Mouse (Mus musculus): Measurements from ENCODE around the gene Dcaf5. TPM values are rescaled to one million over a fixed set of nuclear protein-coding genes. Genes with fewer than 3 reads are reported as not detected.

The Dcaf5 gene
- total and polyA plus RNA-seq, 2 experiments from 2014 or later: 19.6 to 55.5 TPM

GRCm38 (mm10) chr12:80319062-80319461 is 117.3 kb downstream of the Dcaf5 start:
- Histone ChIP-seq H3K9ac (replicated peaks; ENCODE audit: low read length) (no peak overlapping the region), H3K4me2 (ENCODE audit: low read depth, low read length) (no peak overlapping the region), H3K27me3 (ENCODE audit: insufficient read depth, low read length) (no peaks in the 10 kb centered on the region), H3K36me3 (ENCODE audit: insufficient read depth, low read length) (no peaks in the 10 kb centered on the region), H3K27ac (no peak overlapping the region), H3K4me3 (ENCODE audit: low read length) (no peak overlapping the region), H3K9me3 (ENCODE audit: low read length) (no peaks in the 10 kb centered on the region), H3K4me1 (ENCODE audit: insufficient read depth, low read length) (no peaks in the 10 kb centered on the region)
- TF ChIP-seq CTCF (IDR thresholded peaks at IDR 0.05; ENCODE audit: low read depth): no peak
- ATAC-seq (no peak), DNase-seq (ENCODE audit: low spot score) (no peak)
- 80% methylated on average over 2 of the region's 2 CpGs for WGBS

GRCm38 (mm10) chr12:80315321-80315720 is 121.1 kb downstream of the Dcaf5 start:
- H3K36me3 ChIP-seq (ENCODE audit: insufficient read depth, low read length): no peaks in the 10 kb centered on the region
- H3K4me2 ChIP-seq (ENCODE audit: low read depth, low read length): no peak overlapping the region
- H3K9me3 ChIP-seq (ENCODE audit: low read length): no peaks in the 10 kb centered on the region
- TF ChIP-seq CTCF (IDR thresholded peaks at IDR 0.05; ENCODE audit: low read depth): no peak
- H3K27me3 ChIP-seq (ENCODE audit: insufficient read depth, low read length): no peaks in the 10 kb centered on the region
- H3K4me1 ChIP-seq (ENCODE audit: insufficient read depth, low read length): no peaks in the 10 kb centered on the region
- ATAC-seq (no peak), DNase-seq (ENCODE audit: low spot score) (no peak)
- 93% methylated on average over 2 of the region's 2 CpGs for WGBS
- no peak overlapping the region for H3K4me3 ChIP-seq (ENCODE audit: low read length)
- no peak overlapping the region for H3K9ac ChIP-seq (replicated peaks; ENCODE audit: low read length)
- no peak overlapping the region for H3K27ac ChIP-seq

- H3K4me1 ChIP-seq (ENCODE audit: insufficient read depth, low read length): no peaks in the 10 kb centered on the region
- no peak overlapping the region for H3K4me2 ChIP-seq (ENCODE audit: low read depth, low read length)
- no peak for DNase-seq (ENCODE audit: low spot score)
- TF ChIP-seq CTCF (IDR thresholded peaks at IDR 0.05; ENCODE audit: low read depth): no peak
- H3K27ac ChIP-seq: no peak overlapping the region
- no peaks in the 10 kb centered on the region for H3K9me3 ChIP-seq (ENCODE audit: low read length)
- no peak overlapping the region for H3K9ac ChIP-seq (replicated peaks; ENCODE audit: low read length)
- WGBS: 79% methylated on average over 3 of the region's 3 CpGs
- ATAC-seq: no peak
- H3K36me3 ChIP-seq (ENCODE audit: insufficient read depth, low read length): no peaks in the 10 kb centered on the region
- no peaks in the 10 kb centered on the region for H3K27me3 ChIP-seq (ENCODE audit: insufficient read depth, low read length)
- no peak overlapping the region for H3K4me3 ChIP-seq (ENCODE audit: low read length)
Measured at GRCm38 (mm10) chr12:80311959-80312669, 124.3 kb downstream of the Dcaf5 start.

GRCm38 (mm10) chr12:80307556-80307955 is 128.8 kb downstream of the Dcaf5 start:
- Histone ChIP-seq H3K4me2 (ENCODE audit: low read depth, low read length) (no peak overlapping the region), H3K9me3 (ENCODE audit: low read length) (peaks cover 3% of the 10 kb centered on the region; the same call in 1 of the 2 replicates), H3K4me3 (ENCODE audit: low read length) (no peak overlapping the region), H3K9ac (replicated peaks; ENCODE audit: low read length) (no peak overlapping the region), H3K36me3 (ENCODE audit: insufficient read depth, low read length) (no peaks in the 10 kb centered on the region), H3K27ac (no peak overlapping the region), H3K4me1 (ENCODE audit: insufficient read depth, low read length) (no peaks in the 10 kb centered on the region), H3K27me3 (ENCODE audit: insufficient read depth, low read length) (no peaks in the 10 kb centered on the region)
- WGBS: 82% methylated on average over 3 of the region's 3 CpGs
- ATAC-seq (no peak), DNase-seq (ENCODE audit: low spot score) (no peak)
- TF ChIP-seq CTCF (IDR thresholded peaks at IDR 0.05; ENCODE audit: low read depth): no peak

- WGBS: 90% methylated on average over 3 of the region's 3 CpGs
- no peak overlapping the region for H3K4me3 ChIP-seq (ENCODE audit: low read length)
- no peaks in the 10 kb centered on the region for H3K36me3 ChIP-seq (ENCODE audit: insufficient read depth, low read length)
- peaks cover 3% of the 10 kb centered on the region; the same call in 1 of the 2 replicates for H3K9me3 ChIP-seq (ENCODE audit: low read length)
- no peak for ATAC-seq
- H3K9ac ChIP-seq (replicated peaks; ENCODE audit: low read length): no peak overlapping the region
- H3K4me2 ChIP-seq (ENCODE audit: low read depth, low read length): no peak overlapping the region
- TF ChIP-seq CTCF (IDR thresholded peaks at IDR 0.05; ENCODE audit: low read depth): no peak
- no peaks in the 10 kb centered on the region for H3K4me1 ChIP-seq (ENCODE audit: insufficient read depth, low read length)
- no peaks in the 10 kb centered on the region for H3K27me3 ChIP-seq (ENCODE audit: insufficient read depth, low read length)
- no peak overlapping the region for H3K27ac ChIP-seq
- DNase-seq (ENCODE audit: low spot score): no peak
Measured at GRCm38 (mm10) chr12:80304518-80304917, 131.9 kb downstream of the Dcaf5 start.

GRCm38 (mm10) chr12:80300833-80301456 is 135.5 kb downstream of the Dcaf5 start:
- Histone ChIP-seq H3K4me1 (ENCODE audit: insufficient read depth, low read length) (no peaks in the 10 kb centered on the region), H3K27me3 (ENCODE audit: insufficient read depth, low read length) (no peaks in the 10 kb centered on the region), H3K36me3 (ENCODE audit: insufficient read depth, low read length) (no peaks in the 10 kb centered on the region), H3K9ac (replicated peaks; ENCODE audit: low read length) (no peak overlapping the region), H3K4me3 (ENCODE audit: low read length) (no peak overlapping the region), H3K9me3 (ENCODE audit: low read length) (peaks cover 3% of the 10 kb centered on the region; the same call in 1 of the 2 replicates), H3K27ac (no peak overlapping the region), H3K4me2 (ENCODE audit: low read depth, low read length) (no peak overlapping the region)
- no peak for DNase-seq (ENCODE audit: low spot score)
- WGBS: 70% methylated on average over 9 of the region's 9 CpGs
- TF ChIP-seq CTCF (IDR thresholded peaks at IDR 0.05; ENCODE audit: low read depth): no peak
- no peak for ATAC-seq

GRCm38 (mm10) chr12:80298714-80299113 is 137.7 kb downstream of the Dcaf5 start:
- no peak overlapping the region for H3K4me2 ChIP-seq (ENCODE audit: low read depth, low read length)
- H3K27ac ChIP-seq: no peak overlapping the region
- TF ChIP-seq CTCF (IDR thresholded peaks at IDR 0.05; ENCODE audit: low read depth): no peak
- no peaks in the 10 kb centered on the region for H3K27me3 ChIP-seq (ENCODE audit: insufficient read depth, low read length)
- H3K9ac ChIP-seq (replicated peaks; ENCODE audit: low read length): no peak overlapping the region
- no peak overlapping the region for H3K4me3 ChIP-seq (ENCODE audit: low read length)
- no peaks in the 10 kb centered on the region for H3K9me3 ChIP-seq (ENCODE audit: low read length)
- DNase-seq (ENCODE audit: low spot score): no peak
- WGBS: 87% methylated on average over 6 of the region's 6 CpGs
- ATAC-seq: no peak
- H3K4me1 ChIP-seq (ENCODE audit: insufficient read depth, low read length): no peaks in the 10 kb centered on the region
- H3K36me3 ChIP-seq (ENCODE audit: insufficient read depth, low read length): no peaks in the 10 kb centered on the region
